Mouse (Mus musculus) erythroblast, embryonic 14.5 days (primary cell): ENCODE results near the gene Eef1a2. TPM values are rescaled to one million over a fixed set of nuclear protein-coding genes. Genes with fewer than 3 reads are reported as not detected.

Source experiments
- H3K27me3 ChIP-seq: 2 replicates; pipeline ENCODE4 v1.6.1; 2012; ENCODE audit warnings: inconsistent platforms; ENCODE audit not compliant: control insufficient read depth
- H3K36me3 ChIP-seq: 2 replicates; pipeline ENCODE4 v1.6.1; 2012; ENCODE audit warnings: mild to moderate bottlenecking, inconsistent platforms; ENCODE audit not compliant: control insufficient read depth
- H3K4me1 ChIP-seq: 2 replicates; pipeline ENCODE4 v1.6.1; 2012; ENCODE audit warnings: inconsistent platforms; ENCODE audit not compliant: control insufficient read depth
- H3K4me3 ChIP-seq: replicated peaks from 2 replicates; pipeline ENCODE3; 2012; ENCODE audit warnings: moderate library complexity, mild to moderate bottlenecking, inconsistent platforms
- H3K9me3 ChIP-seq: 2 replicates; pipeline ENCODE4 v1.6.1; 2012; ENCODE audit warnings: low read length, inconsistent platforms, mixed read lengths; ENCODE audit not compliant: control insufficient read depth
- GATA1 ChIP-seq: IDR thresholded peaks from 2 replicates; pipeline ENCODE4 v1.6.1; 2012; ENCODE audit warnings: low read length, inconsistent platforms, mixed read lengths
- TAL1 ChIP-seq: IDR thresholded peaks from 3 replicates; pipeline ENCODE4 v1.6.1; 2012; ENCODE audit warnings: low read length, inconsistent platforms, mixed read lengths
- polyA plus RNA-seq: library from polyadenylated mRNA; stranded (reverse); fragments of >175 nt; gene quantifications from 2 replicates; pipeline ENCODE4 v1.2.3, GENCODE M21; 2012

Eef1a2 gene
- polyA plus RNA-seq, 1 experiment, result not detected

DNA sequence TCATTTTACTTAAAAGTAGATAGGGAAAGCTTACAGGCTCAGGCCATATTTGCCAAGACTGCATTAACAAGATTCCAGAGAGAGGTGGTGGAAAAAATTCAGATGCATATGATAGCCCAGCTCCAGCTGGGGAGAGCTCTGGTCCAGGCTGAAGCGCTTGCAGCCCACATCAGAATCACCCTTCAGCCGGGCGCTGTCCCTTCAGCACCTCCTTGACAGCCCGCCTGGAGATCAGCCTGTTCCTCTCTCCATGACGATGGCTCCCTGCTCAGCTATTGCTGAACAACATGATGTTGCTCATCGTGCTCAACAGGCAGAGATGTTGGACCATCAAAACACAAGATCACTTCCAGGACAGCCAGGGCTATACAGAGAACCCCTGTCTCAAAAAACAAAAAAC lies 19.9 kb downstream of the Eef1a2 start:
- H3K4me1 ChIP-seq, result no peaks in the 10 kb centered on the region
- peaks cover 57% of the 10 kb centered on the region for H3K27me3 ChIP-seq
- H3K4me3 ChIP-seq, result no peak overlapping the region
- H3K9me3 ChIP-seq, result no peaks in the 10 kb centered on the region
- TF ChIP-seq GATA1 (no peak), TAL1 (no peak)
- no peaks in the 10 kb centered on the region for H3K36me3 ChIP-seq

DNA sequence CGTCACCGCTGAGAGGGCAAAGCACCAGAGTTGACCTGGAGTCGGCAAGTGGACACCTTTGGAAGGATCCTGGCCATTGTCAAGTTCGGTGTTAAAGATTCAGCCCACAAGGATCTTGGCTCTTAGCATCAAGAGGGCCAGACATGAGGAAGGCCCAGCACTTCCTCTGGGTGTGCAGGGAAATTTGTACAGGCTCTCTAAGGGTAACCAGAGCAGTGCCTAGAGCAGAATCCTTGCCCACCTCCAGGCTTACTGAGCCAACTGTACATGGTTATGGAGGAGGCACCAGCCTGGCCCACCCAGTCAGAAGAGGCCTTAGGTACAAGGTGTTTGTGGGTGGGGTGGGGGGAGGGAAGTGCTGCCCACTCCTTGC lies 21.4 kb downstream of the Eef1a2 start:
- H3K4me3 ChIP-seq, result no peak overlapping the region
- no peaks in the 10 kb centered on the region for H3K36me3 ChIP-seq
- H3K27me3 ChIP-seq, result peaks cover 60% of the 10 kb centered on the region

DNA sequence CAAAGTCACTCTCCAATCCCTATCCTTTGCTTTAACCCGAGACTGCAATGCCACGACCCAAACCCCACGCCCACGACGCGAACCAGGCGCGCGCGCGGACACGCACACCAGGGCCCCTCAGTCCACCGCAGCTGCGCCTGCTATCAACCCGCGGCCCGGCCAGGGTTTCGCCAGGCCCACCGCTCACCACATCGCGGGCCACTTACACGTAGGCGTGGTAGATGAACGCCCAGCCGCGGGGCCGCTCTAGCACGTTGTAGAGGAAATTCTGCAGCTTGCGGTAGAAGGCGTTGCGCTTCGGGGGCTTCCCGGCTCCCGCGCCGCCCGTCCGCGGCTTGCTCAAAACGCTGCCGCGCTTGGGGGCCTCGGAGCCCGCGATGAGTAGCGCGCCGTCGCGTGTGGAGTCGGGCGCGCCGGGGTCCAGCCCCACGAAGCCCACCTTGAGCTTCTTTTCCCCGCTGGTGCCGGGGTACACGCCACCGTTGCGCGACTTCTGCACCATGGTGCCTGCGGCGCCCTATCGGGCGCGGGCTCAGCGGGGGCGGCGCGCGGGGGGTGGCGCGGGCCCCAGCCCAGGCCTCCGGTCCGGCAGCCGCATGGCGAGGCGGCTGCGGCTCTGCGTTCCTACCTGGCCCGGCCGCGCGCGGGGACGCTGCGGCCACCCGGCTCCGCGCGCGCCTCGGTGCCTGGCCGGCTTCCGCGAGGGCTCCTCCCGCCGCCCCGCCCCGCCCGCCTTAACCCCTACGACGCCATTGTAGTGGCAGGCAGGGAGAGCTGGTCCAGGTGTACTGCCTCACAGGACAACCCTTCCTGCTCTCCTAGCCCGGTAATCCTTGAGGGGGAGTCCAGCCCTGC lies 22.0 kb downstream of the Eef1a2 start, which contains the start of gene Kcnq2:
TSS of gene Kcnq2 (minus strand) at position 710 of the 855 bp plus-strand sequence.
- H3K4me1 ChIP-seq, result no peaks in the 10 kb centered on the region
- H3K4me3 ChIP-seq, result no peak within 1 kb of the TSS
- peaks cover 60% of the 10 kb centered on the region for H3K27me3 ChIP-seq
- no peaks in the 10 kb centered on the region for H3K36me3 ChIP-seq
- no peaks in the 10 kb centered on the region for H3K9me3 ChIP-seq
- TF ChIP-seq TAL1, result no peak
- TF ChIP-seq GATA1, result no peak

More for the DNA sequence above, 21.4 kb downstream of the Eef1a2 start:
- TF ChIP-seq GATA1, result no peak
- TF ChIP-seq TAL1, result no peak
- Histone ChIP-seq H3K4me1 (no peaks in the 10 kb centered on the region), H3K9me3 (no peaks in the 10 kb centered on the region)

DNA sequence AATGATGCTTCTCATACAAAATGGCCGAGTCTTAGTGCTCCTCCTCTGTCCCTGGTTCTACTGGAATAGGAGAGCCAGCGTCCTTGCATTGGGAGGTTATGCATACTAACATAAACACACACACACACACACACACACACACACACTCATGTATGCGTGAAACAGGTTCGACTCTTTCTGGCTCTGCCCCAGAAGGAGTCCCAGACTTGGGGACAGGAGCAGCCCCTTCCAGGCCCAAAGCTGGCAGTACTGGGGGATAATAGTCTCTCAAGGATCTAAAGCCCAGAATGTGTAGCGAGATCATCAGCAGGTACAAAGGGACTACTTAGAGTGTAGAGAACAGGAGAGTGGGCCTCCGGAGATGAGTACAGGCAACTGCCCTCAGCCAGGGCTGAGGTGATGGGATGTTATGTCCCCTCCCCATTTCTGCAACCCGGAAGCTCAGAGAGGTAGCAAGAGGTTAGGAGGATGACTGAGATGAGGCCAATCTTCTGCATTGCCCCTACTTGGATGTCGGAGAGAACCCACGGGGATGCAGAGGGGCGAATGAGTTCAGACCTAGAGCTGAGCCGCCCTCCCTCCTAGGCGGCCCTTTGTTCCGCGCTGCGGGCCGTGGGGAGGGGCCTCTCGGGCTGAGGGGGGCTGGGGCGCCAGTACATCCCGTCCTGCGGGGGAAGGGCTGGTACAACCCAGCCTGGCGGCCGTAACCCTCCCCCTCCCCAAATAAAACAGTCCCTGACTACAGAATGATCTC lies 22.8 kb downstream of the Eef1a2 start:
- no peak overlapping the region for H3K4me3 ChIP-seq
- TF ChIP-seq GATA1, result no peak
- no peaks in the 10 kb centered on the region for H3K4me1 ChIP-seq
- H3K36me3 ChIP-seq, result no peaks in the 10 kb centered on the region
- H3K27me3 ChIP-seq, result peaks cover 57% of the 10 kb centered on the region
- no peaks in the 10 kb centered on the region for H3K9me3 ChIP-seq

DNA sequence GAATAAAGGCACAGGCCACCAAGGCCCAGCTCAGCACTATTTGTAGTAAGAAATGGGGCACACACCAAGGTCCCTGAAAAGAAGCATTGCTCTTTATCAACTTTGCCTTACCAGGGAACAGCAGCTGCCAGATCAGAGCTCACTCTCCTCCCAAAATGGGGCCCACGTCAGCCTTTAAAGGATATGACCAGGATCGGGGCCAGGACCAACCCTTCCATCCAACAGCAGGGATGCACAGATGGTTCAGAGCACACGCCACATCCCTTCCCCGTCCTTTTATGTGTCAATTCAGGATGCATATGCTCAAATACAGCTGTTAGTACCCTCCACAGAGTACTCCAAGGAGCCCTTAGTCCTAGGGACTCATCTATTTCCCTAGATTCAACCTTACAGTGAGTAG lies 26.6 kb downstream of the Eef1a2 start:
- Histone ChIP-seq H3K9me3 (no peaks in the 10 kb centered on the region), H3K36me3 (no peaks in the 10 kb centered on the region), H3K4me3 (no peak overlapping the region), H3K4me1 (no peaks in the 10 kb centered on the region), H3K27me3 (peaks cover 35% of the 10 kb centered on the region)
- TF ChIP-seq GATA1, result no peak
- no peak for TF ChIP-seq TAL1

- H3K4me3 ChIP-seq, result no peak overlapping the region
- H3K27me3 ChIP-seq, result peaks cover 23% of the 10 kb centered on the region
- H3K36me3 ChIP-seq, result no peaks in the 10 kb centered on the region
- no peaks in the 10 kb centered on the region for H3K9me3 ChIP-seq
- no peaks in the 10 kb centered on the region for H3K4me1 ChIP-seq
- TF ChIP-seq GATA1, result no peak
- TF ChIP-seq TAL1, result no peak
Measured at GRCm38 (mm10) chr2:181128963-181129362, 27.9 kb downstream of the Eef1a2 start.

DNA sequence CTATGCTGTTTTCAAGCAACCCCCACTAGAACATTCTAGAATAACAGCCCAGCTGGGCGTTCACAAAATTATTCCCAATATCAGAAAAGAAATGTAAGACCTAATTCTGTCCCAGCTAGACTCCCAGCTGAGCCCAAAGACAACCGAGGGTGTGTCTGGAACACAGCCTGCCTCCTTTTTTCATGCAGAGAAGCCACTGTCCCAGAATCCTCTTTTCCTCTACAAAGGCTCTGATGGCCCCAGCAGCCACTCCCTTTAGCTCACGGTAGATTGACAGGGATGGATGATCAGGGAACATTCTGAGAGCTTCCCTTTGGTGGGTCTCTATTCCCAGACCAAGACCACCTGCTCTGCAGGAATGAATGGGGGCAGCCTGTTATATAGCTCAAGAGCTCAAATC lies 29.0 kb downstream of the Eef1a2 start:
- no peaks in the 10 kb centered on the region for H3K36me3 ChIP-seq
- no peaks in the 10 kb centered on the region for H3K9me3 ChIP-seq
- H3K4me3 ChIP-seq, result no peak overlapping the region
- TF ChIP-seq TAL1 (no peak), GATA1 (no peak)
- peaks cover 11% of the 10 kb centered on the region for H3K27me3 ChIP-seq
- no peaks in the 10 kb centered on the region for H3K4me1 ChIP-seq

DNA sequence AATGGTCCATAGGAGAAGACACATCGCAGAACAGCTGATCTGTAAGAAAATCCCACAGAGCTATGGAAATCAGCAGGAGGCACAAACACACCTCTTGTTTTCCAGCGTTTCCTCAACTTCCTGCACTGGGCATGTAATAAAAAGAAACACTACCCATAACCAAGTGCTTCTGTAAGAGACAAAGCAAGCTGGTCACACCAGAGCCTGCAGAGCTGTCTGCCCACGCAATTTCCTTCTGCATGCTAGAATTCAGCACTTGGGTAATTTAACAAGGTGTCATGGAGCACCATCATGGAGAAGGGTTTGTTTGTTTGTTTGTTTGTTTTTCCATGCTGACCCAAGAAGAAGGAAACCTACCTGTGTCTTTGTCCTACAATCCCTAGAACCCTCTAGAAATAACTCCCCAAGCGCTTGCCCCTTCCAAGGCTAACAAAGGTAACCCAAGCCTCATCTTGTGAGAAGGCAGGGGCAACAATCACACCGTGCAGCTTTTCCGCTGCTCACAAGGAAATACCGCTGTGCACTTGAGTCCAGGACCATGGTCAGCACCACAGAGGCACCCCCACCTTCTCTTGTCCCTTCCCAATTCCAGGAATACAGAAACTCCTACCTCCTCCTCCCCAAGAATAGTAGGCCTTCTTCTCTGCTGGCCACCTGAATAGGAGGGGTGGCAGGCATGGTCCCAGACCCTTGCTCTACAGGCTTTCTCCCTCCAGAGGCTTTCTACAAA lies 30.9 kb downstream of the Eef1a2 start:
- no peaks in the 10 kb centered on the region; the same call in 1 of the 2 replicates for H3K27me3 ChIP-seq
- no peaks in the 10 kb centered on the region for H3K36me3 ChIP-seq
- no peaks in the 10 kb centered on the region for H3K9me3 ChIP-seq
- TF ChIP-seq GATA1 (no peak), TAL1 (no peak)
- H3K4me1 ChIP-seq, result no peaks in the 10 kb centered on the region
- H3K4me3 ChIP-seq, result no peak overlapping the region

- H3K4me1 ChIP-seq, result no peaks in the 10 kb centered on the region
- H3K36me3 ChIP-seq, result no peaks in the 10 kb centered on the region
- H3K9me3 ChIP-seq, result no peaks in the 10 kb centered on the region
- no peaks in the 10 kb centered on the region for H3K27me3 ChIP-seq
- TF ChIP-seq GATA1 (no peak), TAL1 (no peak)
- no peak overlapping the region for H3K4me3 ChIP-seq
Measured at GRCm38 (mm10) chr2:181122642-181123041, 34.2 kb downstream of the Eef1a2 start.
